Mouse (Mus musculus) spleen, postnatal 14 days (tissue): Measurements from ENCODE around the gene Ccdc191.
A peak's percentile ranks its signal among the peaks of the same experiment; 100 is the strongest.

Source experiments
- DNase-seq, 2 experiments: peaks; one replicate each; pipeline ENCODE4 v3.0.0; 2021 to 2022; ENCODE audit warnings: low spot score in 2 of 2

Gene Ccdc191

DNA sequence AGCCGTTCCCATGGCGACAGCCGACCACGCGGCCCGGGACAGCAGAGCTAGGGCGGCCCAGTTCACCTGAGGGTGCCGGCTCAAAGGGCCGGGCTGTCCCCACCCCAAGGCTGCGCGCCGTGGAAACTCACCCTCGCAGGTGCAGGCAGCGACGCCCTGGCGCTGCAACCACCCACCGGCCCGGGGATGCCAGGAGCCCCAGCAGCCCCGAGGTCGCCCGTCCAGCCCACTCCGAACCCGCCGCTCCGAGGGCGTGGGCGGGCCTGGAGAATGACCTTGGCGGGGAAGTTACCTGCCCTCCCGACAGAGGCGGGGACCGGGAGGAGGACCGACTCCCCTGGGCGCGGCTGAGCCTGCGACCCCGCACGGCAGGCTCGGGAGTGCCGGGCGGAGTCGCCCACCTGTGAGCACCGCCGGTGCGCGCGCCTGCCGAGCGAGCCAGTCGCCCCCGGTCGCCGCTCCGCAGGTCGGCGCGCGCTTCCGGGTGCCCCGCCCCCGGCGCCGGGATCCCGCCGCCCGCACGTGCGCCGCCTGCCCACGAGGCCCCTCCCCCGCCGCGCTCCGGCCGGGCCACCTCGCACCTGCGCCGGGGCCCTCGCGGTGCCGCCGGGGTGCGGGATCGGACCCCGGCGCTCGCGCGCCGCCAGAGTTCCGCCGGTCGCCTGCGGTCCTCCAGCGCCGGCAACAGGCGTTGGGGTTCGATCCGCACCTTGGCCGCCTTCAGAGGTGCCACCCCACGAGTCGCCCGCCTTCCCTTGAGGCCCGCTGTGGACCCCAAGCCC is 89.9 kb downstream of the Ccdc191 start, which contains the start of gene Zdhhc23:
Zdhhc23 (minus strand) TSS at position 464 of the 782 bp plus-strand sequence.
- peak in 1 of 2 experiments; percentile 26 for DNase-seq

DNA sequence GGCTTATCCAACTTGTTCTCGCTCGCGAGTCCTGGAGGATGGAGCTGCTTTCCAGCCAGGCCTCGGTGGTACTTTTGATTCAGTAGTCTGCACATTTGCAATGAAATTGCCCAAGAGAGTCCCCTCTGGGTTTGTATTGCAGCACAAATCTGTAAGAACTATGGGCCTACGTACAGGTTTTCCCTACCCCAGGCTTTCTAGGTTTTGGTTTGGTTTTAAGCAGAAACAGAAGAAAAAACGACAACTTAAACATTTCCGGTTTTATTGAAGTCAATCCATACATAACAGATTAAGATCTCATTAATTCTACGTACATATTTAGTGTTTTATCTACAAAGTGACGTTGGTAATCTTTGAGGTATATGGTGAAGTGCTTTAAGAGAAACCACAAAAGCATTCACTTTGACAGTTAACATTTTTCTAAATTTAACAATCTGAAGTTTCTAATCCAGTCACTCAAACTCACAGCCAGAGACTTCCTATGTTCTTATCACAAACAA is 90.6 kb downstream of the Ccdc191 start:
- DNase-seq: no peak

DNA sequence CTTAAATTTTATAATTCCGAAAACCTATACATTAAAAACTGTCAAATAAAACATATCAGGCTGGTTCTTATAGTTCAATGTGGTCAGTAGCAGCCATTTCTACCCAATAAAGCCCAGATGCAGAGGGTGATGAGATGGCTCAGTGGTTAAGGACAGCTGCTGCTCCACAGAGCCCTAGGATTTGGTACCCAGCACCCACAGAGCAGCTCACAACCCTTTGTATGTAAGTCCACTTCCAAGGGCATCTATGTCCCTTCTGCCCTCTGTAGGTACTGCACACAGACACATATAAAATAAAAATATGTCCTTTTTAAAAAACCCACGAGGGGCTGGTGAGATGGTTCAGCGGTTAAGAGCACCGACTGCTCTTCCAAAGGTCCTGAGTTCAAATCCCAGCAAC is 96.7 kb downstream of the Ccdc191 start:
- DNase-seq: no peak

DNA sequence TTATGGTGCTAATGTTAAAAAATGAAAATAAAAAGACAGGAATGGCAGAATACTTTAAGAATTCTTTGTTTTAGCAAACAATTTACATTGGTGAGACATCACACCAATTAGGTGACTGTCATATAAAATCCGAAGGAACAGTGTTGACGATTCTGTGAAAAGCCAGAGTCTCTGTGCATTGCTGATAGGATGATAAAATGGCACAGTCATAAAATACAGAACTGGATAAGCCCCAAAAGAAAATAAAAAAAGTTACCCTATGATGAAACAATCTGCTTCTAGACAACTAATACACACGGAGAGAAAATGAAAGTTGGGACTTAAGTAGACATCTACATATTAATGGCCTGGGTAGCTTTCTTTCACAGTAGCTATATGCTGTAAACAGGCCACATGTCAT is 105.0 kb downstream of the Ccdc191 start:
- DNase-seq: no peak

DNA sequence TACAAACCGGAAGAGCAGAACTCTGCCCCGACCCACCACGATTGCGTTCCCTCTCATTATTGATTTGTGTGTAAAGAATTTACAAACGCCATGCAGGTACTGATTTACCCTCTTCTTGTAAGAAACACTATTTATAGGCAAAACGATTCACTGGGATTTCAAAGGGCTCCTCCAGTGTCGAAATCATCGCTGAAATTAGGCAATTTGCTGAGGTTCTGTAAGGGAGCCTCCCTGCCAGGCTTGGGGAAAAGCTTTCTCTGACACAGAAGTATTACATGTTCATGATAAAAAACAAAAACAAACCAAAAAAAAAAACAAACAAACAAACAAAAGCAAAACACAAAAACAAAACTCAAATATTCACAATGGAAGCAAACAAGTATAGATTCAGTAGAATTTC is 109.5 kb downstream of the Ccdc191 start:
- DNase-seq: no peak

DNA sequence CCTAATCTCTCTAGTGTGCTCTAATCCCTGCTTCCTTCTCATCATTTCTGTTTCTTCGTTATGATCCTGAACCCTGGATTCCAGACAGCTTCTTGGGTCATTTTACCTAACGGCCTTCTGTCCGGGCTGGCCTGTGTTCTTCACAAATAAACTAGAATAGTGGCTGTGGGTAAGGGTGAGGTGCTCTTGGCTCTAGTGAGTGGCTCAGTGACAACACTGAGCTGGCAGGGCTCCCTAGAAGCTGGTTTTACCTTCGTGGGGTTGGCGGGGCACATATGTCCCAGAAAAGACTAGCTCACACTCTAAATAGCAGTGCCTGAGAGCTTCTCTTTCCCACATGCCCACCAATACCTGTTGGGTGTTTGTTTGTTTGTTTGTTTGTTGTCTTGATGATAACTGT is 109.9 kb downstream of the Ccdc191 start:
- no peak for DNase-seq

DNA sequence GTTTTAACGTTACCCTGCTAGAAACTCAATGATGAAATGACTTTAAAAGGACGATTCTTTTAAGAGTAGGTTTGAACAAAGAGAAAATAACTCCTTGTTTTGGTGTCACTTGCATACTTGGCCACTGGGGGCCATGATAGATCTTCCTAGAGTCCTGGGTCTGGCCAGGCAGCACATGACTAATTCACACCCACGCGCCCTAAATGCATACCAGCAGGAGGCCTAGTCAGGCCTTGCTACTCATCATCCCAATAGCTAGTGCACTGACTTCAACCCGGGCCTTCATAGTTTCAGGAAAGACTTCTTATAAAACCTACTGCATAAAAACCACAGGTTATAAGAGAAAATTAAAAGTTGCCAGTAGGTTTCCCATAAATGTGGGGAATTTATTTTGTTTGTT is 112.5 kb downstream of the Ccdc191 start:
- no peak for DNase-seq

DNA sequence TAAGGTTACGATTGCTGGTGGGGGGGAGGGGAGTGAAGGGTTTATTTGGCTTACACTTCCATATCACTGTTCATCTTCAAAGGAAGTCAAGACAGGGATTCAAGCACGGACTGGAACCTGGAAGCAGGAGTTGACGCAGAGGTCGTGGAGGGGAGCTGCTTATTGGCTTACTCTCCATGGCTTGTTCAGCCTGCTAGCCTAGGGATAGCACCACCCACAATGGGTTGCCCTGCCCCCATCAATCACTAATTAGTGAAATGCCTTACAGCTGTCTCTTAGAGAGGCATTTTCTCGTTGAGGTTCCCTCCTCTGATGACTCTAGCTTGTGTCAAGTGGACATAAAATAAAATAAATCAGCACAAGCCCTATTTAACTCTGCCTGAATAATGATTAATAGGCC is 121.4 kb downstream of the Ccdc191 start:
- DNase-seq: no peak
